Mouse (Mus musculus) embryonic facial prominence, embryonic 14.5 days (tissue): ENCODE measurements around the gene Man1a. TPM values are rescaled to one million over a fixed set of nuclear protein-coding genes. Genes with fewer than 3 reads are reported as not detected.

Experiments used
- ATAC-seq: fragments of 200-750 bp; cut with Nextera tagmentation; 2 replicates; pipeline ENCODE4 v1.8.0; 2017; ENCODE audit warnings: low read depth, moderate number of reproducible peaks, moderate TSS enrichment
- DNase-seq: peaks from one replicate; pipeline ENCODE4 v3.0.0-alpha.2; 2015; ENCODE audit warnings: low spot score
- H3K27ac ChIP-seq: fragments of 300-500 bp; sonication (generic); replicated peaks from 2 replicates; pipeline ENCODE4 v1.5.1; 2014; ENCODE audit warnings: low read depth, mild to moderate bottlenecking, low read length, moderate library complexity
- H3K27me3 ChIP-seq: fragments of 300-500 bp; sonication (generic); replicated peaks from 2 replicates; pipeline ENCODE4 v1.6.1; 2014; ENCODE audit warnings: low read length; ENCODE audit not compliant: control insufficient read depth, insufficient read depth
- H3K36me3 ChIP-seq: fragments of 300-500 bp; sonication (generic); 2 replicates; pipeline ENCODE4 v1.6.1; 2014; ENCODE audit warnings: low read length, mixed read lengths; ENCODE audit not compliant: control insufficient read depth, insufficient read depth
- H3K4me1 ChIP-seq: fragments of 300-500 bp; sonication (generic); 2 replicates; pipeline ENCODE4 v1.6.1; 2014; ENCODE audit warnings: antibody characterized with exemption, low read length; ENCODE audit not compliant: control insufficient read depth, insufficient read depth
- H3K4me2 ChIP-seq: fragments of 300-500 bp; sonication (generic); 2 replicates; pipeline ENCODE4 v1.6.1; 2014; ENCODE audit warnings: low read depth, mild to moderate bottlenecking, low read length, moderate library complexity, mixed read lengths
- H3K4me3 ChIP-seq: fragments of 300-500 bp; sonication (generic); 2 replicates; pipeline ENCODE4 v1.5.1; 2014; ENCODE audit warnings: low read depth, mild to moderate bottlenecking, low read length
- H3K9ac ChIP-seq: fragments of 300-500 bp; sonication (generic); 2 replicates; pipeline ENCODE4 v1.6.1; 2014; ENCODE audit warnings: low read depth, mild to moderate bottlenecking, low read length, moderate library complexity, mixed read lengths
- H3K9me3 ChIP-seq: fragments of 300-500 bp; sonication (generic); 2 replicates; pipeline ENCODE4 v1.6.1; 2016; ENCODE audit warnings: low read length; ENCODE audit not compliant: control insufficient read depth
- WGBS: fragments of 180-500 bp; shearing (Covaris S2); extraction: QIAGEN DNeasy Blood & Tissue Kit; methylation state at CpG from one replicate; pipeline ENCODE4 v1.1.7; 2014; 5-methylcytosine and 5-hydroxymethylcytosine counted together
- polyA plus RNA-seq: library from polyadenylated mRNA; unstranded; fragments of >200 nt; fragmentation: Nextera tagmentation; extraction: Ambion mirVana; gene quantifications from 2 replicates; pipeline ENCODE4 v1.2.1, GENCODE M21; 2014

Man1a gene
- polyA plus RNA-seq, 1 experiment from 2014 or later, result 11.3 TPM

GRCm38 (mm10) chr10:53914974-53915609 lies 161.3 kb downstream of the Man1a start:
- no peak overlapping the region for H3K27ac ChIP-seq
- ATAC-seq, result no peak

GRCm38 (mm10) chr10:53913546-53914312 lies 162.7 kb downstream of the Man1a start:
- 90% methylated on average over 4 of the region's 4 CpGs for WGBS
- no peak for ATAC-seq

More at GRCm38 (mm10) chr10:53914974-53915609, 161.3 kb downstream of the Man1a start:
- 32% methylated on average over 8 of the region's 8 CpGs for WGBS
- Histone ChIP-seq H3K27me3 (no peaks in the 10 kb centered on the region), H3K4me1 (no peaks in the 10 kb centered on the region), H3K9ac (no peak overlapping the region), H3K36me3 (no peaks in the 10 kb centered on the region), H3K4me3 (no peak overlapping the region), H3K4me2 (no peak overlapping the region), H3K9me3 (no peaks in the 10 kb centered on the region)
- DNase-seq, result no peak

GRCm38 (mm10) chr10:53889512-53889911 lies 186.9 kb downstream of the Man1a start:
- Histone ChIP-seq H3K4me3 (no peak overlapping the region), H3K27me3 (no peaks in the 10 kb centered on the region), H3K4me2 (no peak overlapping the region), H3K4me1 (no peaks in the 10 kb centered on the region), H3K36me3 (no peaks in the 10 kb centered on the region), H3K9me3 (no peaks in the 10 kb centered on the region), H3K27ac (no peak overlapping the region), H3K9ac (no peak overlapping the region)
- 57% methylated on average over 4 of the region's 4 CpGs for WGBS
- no peak for ATAC-seq
- DNase-seq, result peak; percentile 39

More at GRCm38 (mm10) chr10:53913546-53914312, 162.7 kb downstream of the Man1a start:
- Histone ChIP-seq H3K4me2 (no peak overlapping the region), H3K36me3 (no peaks in the 10 kb centered on the region), H3K9ac (no peak overlapping the region), H3K9me3 (no peaks in the 10 kb centered on the region), H3K27me3 (no peaks in the 10 kb centered on the region), H3K4me1 (no peaks in the 10 kb centered on the region), H3K27ac (no peak overlapping the region), H3K4me3 (no peak overlapping the region)
- DNase-seq, result no peak

- WGBS, result 79% methylated on average over 10 of the region's 10 CpGs
- H3K9ac ChIP-seq, result no peak overlapping the region
- no peak overlapping the region for H3K4me3 ChIP-seq
- H3K36me3 ChIP-seq, result no peaks in the 10 kb centered on the region
- no peak overlapping the region for H3K4me2 ChIP-seq
- ATAC-seq (no peak), DNase-seq (no peak)
- no peaks in the 10 kb centered on the region for H3K9me3 ChIP-seq
- H3K4me1 ChIP-seq, result no peaks in the 10 kb centered on the region
- no peak overlapping the region for H3K27ac ChIP-seq
- no peaks in the 10 kb centered on the region for H3K27me3 ChIP-seq
Observed at GRCm38 (mm10) chr10:53888382-53889110, 187.9 kb downstream of the Man1a start.

- Histone ChIP-seq H3K9ac (no peak overlapping the region), H3K4me3 (no peak overlapping the region), H3K27ac (no peak overlapping the region), H3K4me1 (no peaks in the 10 kb centered on the region), H3K27me3 (no peaks in the 10 kb centered on the region), H3K4me2 (no peak overlapping the region), H3K9me3 (no peaks in the 10 kb centered on the region), H3K36me3 (no peaks in the 10 kb centered on the region)
- ATAC-seq (no peak), DNase-seq (no peak)
- 87% methylated on average over 5 of the region's 5 CpGs for WGBS
Observed at GRCm38 (mm10) chr10:53886475-53886874, 189.9 kb downstream of the Man1a start.

GRCm38 (mm10) chr10:53881310-53881709 lies 195.1 kb downstream of the Man1a start:
- Histone ChIP-seq H3K9me3 (no peaks in the 10 kb centered on the region), H3K4me2 (no peak overlapping the region), H3K4me1 (no peaks in the 10 kb centered on the region), H3K36me3 (no peaks in the 10 kb centered on the region), H3K4me3 (no peak overlapping the region), H3K9ac (no peak overlapping the region), H3K27ac (no peak overlapping the region), H3K27me3 (no peaks in the 10 kb centered on the region)
- DNase-seq (no peak), ATAC-seq (no peak)

- no peak overlapping the region for H3K9ac ChIP-seq
- no peak for ATAC-seq
- WGBS, result 89% methylated on average over 4 of the region's 4 CpGs
Observed at GRCm38 (mm10) chr10:53875896-53876295, 200.5 kb downstream of the Man1a start.

GRCm38 (mm10) chr10:53874191-53874590 lies 202.2 kb downstream of the Man1a start:
- Histone ChIP-seq H3K36me3 (no peaks in the 10 kb centered on the region), H3K4me1 (no peaks in the 10 kb centered on the region), H3K27me3 (no peaks in the 10 kb centered on the region), H3K27ac (no peak overlapping the region), H3K9ac (no peak overlapping the region), H3K4me3 (no peak overlapping the region), H3K4me2 (no peak overlapping the region), H3K9me3 (no peaks in the 10 kb centered on the region)
- no peak for ATAC-seq
- 74% methylated on average over 3 of the region's 3 CpGs for WGBS
- DNase-seq, result no peak

More at GRCm38 (mm10) chr10:53875896-53876295, 200.5 kb downstream of the Man1a start:
- H3K4me2 ChIP-seq, result no peak overlapping the region
- H3K27me3 ChIP-seq, result no peaks in the 10 kb centered on the region
- no peaks in the 10 kb centered on the region for H3K4me1 ChIP-seq
- no peaks in the 10 kb centered on the region for H3K36me3 ChIP-seq
- no peak overlapping the region for H3K27ac ChIP-seq
- no peaks in the 10 kb centered on the region for H3K9me3 ChIP-seq
- H3K4me3 ChIP-seq, result no peak overlapping the region
- DNase-seq, result no peak
